Mouse (Mus musculus) activated CD4-positive, CD25-positive, alpha-beta regulatory T cell, adult 4 months (primary cell): ENCODE results near the gene Zc3h10. TPM values are rescaled to one million over a fixed set of nuclear protein-coding genes. Genes with fewer than 3 reads are reported as not detected.
A peak's percentile ranks its signal among the peaks of the same experiment; 100 is the strongest.
"Not testable (repeated sequence)": the region's sequence is repeated elsewhere in the genome, so short reads cannot be mapped to it uniquely, and the experiment has no call there.

Experiments used
- ATAC-seq: one replicate; pipeline ENCODE4 v1.8.0; 2017
- polyA plus RNA-seq, 2 experiments: library from polyadenylated mRNA; unstranded; fragments of 100-300 nt; shearing (Covaris generic); gene quantifications; one replicate each; pipeline ENCODE4 v1.2.1; 2017

Zc3h10 gene
- 10 to 100 TPM in 1 of 2 experiments, 1 to 10 TPM in 1; 6.4 to 10.1 TPM for polyA plus RNA-seq

DNA sequence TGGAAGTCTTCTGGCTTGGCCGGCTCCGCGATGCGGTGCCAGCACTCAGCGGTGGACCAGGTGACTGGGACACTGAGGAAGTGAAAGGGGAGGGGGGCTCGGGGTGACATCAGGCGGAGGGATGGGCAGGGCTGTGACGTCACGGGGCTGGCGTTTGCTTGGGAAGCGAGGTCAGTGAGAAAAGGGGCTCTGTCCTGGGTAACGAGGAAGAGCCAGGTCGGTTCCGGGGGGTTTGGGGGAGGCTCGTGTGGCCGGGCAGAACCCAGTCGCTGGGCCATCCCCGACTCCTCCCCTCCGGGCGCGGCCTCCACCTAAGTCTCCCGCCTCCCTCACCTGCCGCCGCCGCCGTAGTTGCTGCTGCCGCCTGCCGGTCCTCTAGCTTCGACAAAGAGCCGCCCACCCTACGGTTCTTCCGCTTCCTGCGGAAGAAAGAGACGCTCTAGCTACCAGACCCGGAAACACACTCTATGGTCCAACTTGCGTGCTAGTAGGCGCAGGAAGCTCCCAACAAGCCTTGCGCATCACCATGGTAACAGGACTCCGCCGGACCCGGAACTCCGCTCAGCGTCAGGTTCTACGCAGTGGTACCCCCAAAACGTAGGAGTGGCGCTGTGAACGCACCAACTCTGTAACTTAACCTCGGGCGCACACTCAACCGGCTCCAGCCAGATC, at the start of gene Zc3h10:
Gene Zc3h10 (minus strand): TSS at position 414 of the 672 bp plus-strand sequence.
- ATAC-seq, result peak; percentile 69

DNA sequence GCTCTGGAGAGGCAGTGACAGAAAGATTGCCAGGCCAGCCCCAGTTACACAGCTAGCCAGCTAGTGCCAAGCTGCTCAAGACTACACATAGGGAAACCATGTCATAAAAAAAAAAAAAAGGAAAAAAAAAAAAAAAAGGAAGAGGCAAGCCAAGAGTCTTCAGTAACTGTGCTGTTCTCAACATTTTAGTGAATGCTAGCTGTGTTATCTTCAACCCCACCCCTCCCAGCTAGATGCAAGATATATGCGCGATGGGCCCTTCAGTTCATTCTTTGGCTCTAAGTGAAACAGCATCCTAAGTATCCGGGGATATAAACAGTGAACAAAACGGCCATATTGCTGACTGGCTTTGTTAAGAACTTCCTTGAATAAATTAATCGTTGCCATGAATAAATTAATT, 45.2 kb upstream of the Zc3h10 start:
- ATAC-seq, result no peak

DNA sequence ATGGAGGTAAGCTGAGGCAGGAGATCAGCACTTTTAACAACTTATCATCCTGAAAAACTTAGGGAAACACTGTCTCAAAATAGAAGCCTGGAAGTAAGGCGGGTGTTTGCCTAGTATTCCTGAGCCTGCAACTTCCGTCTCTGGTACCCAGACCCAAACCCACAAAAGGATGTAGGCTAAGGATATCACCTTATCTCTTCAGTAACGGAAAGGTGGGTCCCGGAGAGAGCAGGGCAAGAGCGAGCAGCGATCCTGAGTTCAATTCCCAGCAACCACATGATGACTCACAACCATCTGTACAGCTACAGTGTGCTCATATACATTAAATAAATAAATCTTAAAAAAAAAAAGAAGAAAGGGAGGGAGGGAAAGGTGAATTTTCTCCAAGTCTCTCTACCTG, 43.9 kb upstream of the Zc3h10 start:
- ATAC-seq, result no peak

DNA sequence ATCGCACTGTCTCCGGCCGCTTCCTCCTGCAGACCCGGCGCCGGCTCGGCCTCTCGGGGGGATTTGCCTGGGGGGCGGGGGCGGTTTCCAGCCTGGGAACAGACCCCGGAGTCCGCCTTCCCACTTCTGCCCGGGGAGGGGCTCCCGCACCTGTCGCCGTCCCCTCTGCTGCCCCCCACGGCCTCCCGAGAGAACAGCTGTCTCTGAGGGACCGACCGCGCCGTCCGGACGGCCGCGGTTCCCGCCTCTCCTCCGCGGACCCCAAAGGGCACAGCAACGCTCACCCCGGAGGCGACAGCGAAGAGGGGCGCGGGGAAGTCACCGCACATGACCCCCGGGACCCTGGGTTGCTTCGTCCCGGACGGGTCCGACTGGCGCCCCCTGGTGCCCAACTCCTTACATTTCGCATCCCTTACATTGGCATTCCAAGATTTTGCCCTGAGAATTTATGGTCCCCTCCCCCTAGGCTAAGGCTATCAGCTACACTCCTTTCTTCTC, 42.7 kb upstream of the Zc3h10 start:
- ATAC-seq, result peak; percentile 21

DNA sequence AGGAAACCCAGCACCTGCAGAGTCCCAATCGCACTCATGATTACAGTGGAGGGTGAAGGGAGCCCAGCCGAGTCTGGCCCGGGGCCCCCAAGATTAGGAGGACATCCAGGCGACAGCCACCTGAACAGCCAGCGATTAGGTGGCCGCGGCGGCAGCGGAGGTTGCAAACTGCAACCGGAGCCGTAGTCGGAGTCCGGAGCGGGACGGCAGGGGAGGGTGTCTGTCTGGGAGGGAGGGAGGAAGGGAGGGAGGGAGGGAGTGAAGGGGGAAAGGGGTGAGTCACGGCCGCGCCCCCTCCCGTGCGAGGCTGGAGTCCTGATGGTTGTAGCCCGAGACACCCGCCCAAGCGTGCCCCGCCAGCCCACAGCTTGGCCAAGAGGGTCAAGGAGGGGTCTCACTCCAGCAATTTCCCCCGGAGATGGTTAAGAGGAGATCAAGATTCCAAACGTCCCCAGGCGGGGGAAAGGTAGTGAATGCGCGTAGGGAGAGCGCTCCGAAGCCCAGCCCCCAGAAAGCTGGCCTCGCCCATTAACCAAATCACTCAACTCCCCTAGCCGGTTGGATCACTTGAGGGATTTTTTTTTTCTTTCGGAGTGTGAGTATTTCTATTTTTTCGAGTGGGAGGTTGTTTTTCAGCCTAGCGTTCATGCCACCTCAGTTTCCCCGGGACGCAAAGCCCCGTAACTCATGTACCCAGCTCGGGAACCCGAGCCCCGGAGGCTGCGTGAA, 42.1 kb upstream of the Zc3h10 start, which contains the start of gene Erbb3:
Gene Erbb3 (minus strand): TSS at position 189 of the 729 bp plus-strand sequence.
- ATAC-seq, result peak; percentile 60

DNA sequence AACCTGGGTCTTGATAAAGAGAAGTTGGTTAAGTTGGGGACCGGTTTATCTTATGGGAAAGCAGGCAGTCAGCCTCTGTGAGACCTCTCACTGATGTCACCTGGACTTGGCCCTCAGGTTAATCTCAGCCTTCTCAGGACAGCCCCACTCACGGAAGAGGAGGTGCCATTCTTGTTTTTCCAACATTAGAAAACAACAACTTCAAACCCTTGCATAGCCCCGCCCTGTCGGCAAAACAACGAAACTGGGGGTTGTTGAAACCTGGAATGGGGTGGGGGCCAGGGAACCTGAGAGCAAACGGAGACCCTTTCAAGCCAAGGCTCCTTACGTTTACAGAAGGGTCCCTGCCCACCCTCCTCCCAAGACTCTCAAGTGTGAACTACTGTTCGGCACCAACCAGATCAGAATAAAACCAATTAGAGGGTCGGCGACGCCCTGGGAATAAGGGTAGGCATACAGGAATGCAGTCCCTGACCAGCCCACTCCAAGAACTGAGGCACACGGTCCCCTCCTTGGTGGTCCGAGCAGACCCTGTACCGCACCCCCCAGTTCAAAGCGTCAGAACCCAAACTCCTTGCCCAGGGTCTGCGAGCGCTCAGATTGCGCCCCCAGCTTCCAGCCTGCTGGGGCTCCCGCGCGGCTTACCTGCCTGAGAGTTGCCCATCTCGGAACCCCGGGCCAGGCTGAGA, 41.3 kb upstream of the Zc3h10 start:
- ATAC-seq, result no peak

DNA sequence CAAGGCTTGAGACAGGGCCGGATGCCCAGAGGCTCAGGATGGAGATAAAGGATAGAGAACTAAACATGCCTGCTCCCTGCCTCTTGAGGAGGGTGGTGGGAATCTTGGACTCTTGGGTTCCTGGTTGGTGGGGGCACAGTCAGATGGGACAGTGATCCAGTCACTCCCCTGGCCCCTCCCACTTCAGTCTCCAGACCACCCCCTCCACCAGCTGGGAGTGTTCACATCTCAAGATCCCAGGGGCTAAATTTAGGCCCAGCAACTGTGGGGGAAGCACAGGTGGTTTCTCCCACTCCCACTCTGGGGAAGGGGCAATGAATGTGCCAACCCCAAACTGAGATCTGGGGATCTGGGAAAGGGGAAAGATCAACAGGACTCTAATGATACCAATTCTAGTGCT, 40.6 kb upstream of the Zc3h10 start:
- ATAC-seq, result no peak

DNA sequence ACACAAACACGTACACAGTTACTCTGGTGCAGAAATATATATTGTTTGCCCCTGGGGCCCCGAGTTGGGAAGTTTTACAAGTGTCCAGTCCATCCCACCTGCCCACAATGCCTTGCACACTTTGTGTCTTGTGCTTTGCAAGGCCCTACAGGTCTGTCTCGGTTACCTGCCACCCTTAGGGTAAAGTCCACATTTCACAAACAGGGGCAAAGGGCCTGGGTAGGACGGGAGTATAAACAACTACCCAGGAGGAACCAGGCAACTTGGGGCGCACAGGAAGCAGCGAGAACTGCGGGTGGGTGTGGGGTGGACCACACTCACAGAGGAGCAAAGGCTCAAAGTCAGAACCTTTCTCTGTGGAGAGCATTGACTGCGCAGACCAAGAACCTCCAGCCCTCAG, 40.1 kb upstream of the Zc3h10 start:
- no peak for ATAC-seq

DNA sequence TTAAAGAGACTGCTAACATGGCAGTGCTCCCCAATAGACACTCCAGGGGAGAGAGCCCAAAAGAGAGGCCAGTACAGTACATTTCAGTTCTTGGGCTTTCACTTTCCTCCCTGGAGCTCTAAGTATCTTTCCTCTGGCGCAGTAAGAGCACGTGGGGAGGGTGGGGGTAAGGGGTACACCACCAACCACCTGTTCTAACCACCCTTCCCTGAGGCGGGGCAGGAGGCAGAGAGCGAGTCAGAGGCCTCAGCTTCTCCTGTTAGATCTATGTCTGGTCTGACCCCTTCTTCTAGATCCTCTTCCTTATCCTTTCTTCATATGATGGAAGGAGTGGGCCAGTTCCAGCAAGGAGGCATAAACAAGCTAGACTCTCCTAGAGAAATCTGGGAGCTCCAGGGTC, 39.5 kb upstream of the Zc3h10 start:
- no peak for ATAC-seq

DNA sequence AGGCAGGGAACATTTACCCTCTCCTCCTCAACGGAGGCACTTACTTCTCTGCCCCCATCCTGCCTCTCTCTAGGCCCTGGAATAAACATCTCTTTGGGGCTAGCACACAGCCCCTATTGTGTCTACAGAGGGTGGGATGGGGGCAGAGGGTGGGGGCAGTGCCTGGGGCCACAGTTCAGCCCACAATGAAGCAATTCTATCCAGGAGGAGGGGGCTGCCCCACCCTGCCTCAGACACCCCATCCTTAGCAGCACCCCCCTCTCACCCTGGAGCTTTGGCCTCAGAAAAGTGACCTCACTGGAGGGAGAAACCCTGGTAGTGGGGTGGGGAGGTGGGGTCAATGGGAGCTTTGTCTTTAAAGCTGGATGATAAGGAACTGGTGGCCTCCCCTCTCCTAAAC, 39.0 kb upstream of the Zc3h10 start:
- ATAC-seq, result no peak

DNA sequence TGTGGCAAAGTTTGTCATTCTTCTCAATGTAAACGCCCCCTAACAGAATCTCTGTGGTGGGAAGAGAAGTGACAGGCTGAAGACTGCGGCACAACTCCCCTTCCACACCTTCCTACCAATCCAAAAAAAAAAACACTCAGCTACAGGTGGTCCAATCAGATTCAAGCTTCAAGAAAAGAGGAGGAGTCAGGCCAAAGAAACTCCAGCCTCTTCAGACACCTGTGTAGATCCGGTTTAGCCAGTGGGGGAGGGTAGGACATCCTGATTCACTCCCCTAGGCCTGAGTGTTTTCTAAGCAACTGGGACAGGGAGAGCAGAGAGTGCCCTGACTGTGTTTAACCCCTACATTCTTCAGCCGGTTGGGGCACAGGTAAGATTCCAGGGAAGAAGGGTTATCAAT, 36.8 kb upstream of the Zc3h10 start:
- ATAC-seq, result no peak

DNA sequence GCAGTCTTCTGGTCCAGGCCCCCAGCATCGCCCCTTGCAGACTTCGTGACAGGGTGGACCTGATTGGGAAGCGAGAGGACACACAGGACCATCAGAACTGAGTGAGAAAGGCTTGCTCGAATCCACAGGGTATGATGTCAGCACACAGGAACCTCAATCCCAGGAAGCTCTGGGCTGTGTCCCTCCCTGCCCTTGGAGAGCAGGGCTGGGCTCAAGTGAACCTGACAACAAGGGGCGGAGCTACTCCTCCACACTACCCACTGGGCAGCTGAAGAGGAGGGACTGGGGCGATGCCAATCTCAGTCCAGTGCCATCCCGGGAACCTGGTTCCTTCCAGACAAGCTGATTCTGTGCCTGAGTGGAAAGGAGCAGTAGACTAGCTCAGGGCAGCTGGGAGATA, 36.1 kb upstream of the Zc3h10 start:
- no peak for ATAC-seq

DNA sequence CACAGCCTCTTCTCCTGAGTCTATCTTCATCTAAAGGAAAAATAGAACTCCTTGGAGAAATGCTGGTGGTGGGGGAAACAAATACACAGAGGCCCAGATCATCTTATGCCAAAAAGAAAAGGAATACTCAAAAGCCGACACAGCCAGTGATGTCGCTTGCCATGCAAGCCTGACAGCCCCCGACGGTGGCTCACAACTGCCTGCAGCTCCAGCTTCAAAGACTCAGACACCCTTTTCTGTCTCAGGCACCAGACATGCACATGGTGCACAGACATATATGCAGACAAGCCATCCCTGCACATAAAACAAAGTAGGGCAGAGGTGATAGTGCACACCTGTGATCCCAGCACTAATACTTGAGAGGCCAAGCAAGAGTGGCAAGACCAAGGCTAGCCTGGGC, 32.2 kb upstream of the Zc3h10 start:
- no peak for ATAC-seq

DNA sequence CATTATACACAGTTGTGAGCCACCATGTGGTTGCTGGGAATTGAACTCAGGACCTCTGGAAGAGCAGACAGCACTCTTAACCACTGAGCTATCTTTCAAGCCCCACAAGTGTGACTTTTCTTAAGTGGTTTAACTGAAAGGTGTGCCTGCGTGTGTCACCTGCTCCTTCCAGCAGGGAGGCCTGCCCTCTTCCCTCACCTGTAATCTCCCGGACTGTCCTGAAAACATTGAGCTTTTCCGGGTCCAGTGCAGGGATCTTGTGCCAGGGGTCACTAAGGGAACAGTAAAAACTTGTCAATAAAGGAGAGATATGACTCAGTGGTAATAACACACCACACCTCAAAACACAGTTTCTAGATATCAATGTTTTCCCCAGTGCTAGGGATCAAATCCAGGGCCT, 31.7 kb upstream of the Zc3h10 start:
- no peak for ATAC-seq

DNA sequence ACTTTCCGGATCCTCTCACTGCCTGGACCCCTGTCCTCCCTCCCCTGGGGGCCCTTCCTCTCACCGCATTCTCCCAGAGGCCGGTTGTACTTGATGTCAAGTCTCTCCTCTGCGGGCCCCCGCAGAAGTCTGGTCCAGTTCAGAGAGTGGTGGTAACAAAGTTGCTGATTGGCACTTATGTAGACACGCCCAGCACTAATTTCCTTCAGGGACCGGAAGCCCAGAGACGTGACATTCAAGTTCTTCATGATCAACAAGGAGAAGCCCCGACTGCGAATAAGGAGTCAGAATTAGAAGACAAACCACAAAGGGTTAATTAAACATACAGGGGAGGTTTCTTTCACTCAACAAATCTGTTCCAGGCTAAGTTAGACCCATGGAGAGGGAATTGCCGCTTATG, 30.8 kb upstream of the Zc3h10 start:
- peak; percentile 46 for ATAC-seq

DNA sequence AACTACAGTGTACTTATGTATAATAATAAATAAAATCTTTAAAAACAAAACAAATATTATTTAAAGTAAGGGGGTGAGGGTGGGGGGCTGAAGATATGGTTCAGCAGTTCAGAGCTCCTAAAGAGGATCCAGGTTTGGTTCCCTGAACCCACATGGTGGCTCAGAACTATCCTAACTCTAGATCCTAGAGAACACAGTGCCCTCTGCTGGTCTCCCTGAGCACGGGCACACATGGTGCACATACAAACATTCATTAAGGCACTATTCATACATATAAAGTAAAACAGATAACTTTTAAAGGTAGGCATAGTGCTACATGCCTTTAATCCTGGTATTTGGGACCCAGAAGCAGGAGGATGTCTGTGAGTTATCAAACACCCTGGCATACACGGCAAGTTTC, 27.5 kb upstream of the Zc3h10 start:
- no peak for ATAC-seq

DNA sequence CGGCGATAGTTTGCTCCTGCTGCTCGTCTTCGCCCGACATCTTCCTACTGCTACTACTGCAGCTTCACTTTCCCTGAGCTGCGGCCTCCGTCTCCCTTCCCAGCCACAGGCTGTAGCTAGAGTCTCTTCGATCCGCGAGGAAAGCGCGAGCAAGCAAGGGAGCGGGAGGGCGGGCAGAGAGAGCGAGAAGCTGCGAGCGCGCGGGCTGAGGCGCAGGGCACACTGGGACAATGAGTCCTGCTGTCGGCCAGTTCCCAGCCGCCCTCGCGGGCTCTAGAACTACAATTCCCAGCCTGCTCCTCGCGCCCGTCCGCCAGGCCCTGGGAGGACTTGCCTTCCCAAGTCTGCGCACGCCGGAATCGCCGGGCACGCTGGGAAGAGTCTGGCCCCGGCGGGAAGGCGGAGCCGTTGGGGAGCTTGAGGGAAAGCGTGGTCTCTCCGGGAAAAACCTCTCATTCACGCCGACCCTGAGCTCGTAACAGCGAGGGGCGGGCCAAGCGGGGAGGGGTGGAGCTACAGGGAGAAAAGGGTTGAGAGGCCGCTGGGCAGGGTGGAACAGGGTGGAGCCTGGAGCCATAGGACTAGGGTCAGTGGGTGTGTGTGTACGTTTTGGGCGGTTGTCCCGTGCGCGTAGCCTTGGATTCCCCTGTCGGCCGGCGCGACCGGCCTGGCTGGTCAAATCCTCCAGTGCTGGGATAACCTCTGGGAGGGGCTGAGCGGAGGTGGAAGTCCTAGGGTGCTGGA, 18.4 kb upstream of the Zc3h10 start, which contains the start of gene Pa2g4:
Gene Pa2g4 (minus strand): TSS at position 200 of the 744 bp plus-strand sequence.
- ATAC-seq, result peak; percentile 97

DNA sequence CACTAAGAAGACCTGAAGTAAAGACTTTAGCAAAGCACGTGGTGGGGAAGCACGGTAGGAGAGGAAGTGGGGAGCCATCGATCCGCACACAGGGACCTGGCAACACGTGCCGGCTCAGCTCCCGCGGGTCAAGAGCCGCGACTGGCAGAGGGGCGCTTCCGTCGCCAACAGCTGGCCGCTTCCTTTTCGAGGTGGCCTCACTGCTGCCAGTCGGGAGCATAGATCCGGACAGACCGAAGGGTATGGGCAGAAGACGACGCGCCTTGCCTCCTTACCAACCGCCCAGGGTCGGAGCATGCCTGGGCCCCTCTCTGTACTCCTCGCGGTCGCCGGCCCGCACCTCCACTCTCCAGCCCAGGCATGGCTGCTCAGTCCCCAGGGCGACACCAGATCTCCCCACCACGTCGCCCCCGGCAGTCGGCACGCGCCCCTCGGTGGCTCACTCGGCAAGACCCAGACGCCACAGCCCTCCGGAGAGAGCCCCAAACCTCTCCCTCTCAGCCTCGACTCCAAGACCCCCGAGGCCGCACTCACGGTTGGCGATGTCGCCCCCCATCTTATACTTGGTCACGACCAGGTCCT, 17.7 kb upstream of the Zc3h10 start:
- ATAC-seq, result peak; percentile 4

DNA sequence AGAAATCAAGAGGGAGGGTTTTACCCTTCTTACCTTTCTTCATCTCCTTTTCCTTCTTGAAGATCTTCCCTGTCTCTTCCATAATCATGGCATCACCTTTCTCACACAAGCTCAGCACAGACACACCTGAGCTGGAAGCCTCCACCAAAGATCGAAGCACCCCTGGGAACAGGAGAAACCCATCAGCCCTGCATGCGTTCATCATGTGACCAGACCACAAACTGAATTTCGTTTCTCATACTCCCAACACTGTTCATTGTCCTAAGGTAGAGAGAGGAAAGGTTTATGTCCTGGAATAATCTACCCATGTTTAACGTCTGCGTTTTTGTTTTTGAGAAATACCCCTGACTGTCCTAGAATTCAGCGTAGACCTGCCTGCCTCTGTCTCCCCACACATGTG, 16.0 kb upstream of the Zc3h10 start:
- no peak for ATAC-seq

DNA sequence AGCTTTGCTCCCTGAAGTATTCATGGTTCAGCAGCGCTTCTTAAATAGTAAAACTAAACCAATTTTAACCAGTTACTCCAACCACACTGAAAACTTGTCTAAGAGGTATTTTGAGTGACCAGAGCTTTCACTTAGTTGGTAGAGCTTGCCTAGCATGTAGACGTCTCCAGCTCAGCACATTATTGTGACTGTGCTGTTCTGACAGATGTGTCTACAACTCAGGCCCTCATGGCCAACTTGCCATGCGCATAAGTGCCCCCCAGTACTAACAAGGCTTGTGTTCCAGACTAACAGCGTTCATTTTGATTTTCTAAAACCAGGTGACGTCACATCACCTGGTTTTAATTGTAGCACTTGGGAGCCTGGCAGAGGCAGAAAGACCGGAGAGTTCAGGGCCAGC, 9.4 kb upstream of the Zc3h10 start:
- ATAC-seq, result no peak

DNA sequence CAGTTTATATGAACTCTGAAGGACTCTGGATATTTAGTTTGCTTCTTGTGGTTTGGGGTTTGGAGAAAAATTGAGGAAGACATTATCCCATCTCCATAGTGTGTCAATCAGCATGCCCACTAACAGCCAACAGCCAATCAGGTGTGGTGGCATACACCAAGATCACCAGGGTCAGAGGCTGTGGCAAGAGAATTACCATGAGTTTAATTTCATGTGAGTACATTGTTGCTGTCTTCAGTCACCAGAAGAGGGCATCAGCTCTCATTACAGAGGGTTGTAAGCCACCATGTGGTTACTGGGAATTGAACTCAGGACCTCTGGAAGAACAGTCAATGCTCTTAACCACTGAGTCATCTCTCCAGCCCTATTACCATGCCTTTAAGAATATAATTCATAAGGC, 8.7 kb upstream of the Zc3h10 start:
- ATAC-seq, result no peak

DNA sequence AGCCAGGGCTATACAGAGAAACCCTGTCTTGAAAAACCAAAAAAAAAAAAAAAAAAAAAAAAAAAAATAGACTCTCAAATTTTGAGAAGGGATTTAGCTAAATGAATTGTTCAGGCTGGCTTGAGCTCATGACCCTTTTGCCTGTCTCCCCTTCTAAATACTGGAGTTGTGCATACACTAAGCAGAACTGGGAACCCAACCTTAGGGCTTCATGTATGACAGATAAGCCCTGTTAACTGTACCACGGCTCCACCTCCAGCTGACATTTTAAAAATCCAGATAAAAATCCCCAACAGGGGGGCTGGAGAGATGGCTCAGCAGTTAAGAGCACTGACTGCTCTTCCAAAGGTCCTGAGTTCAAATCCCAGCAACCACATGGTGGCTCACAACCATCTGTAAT, 8.0 kb upstream of the Zc3h10 start:
- not testable (repeated sequence) for ATAC-seq
